Mouse (Mus musculus): ENCODE data around the gene Tnpo2.
"Not testable (repeated sequence)": the region's sequence is repeated elsewhere in the genome, so short reads cannot be mapped to it uniquely, and the experiment has no call there.

The Tnpo2 gene

GRCm38 (mm10) chr8:85073041-85073612, 36.4 kb downstream of the Tnpo2 start:
- DNase-seq (ENCODE audit: low spot score) = no peak

GRCm38 (mm10) chr8:85074167-85074566, 37.5 kb downstream of the Tnpo2 start:
- DNase-seq (ENCODE audit: low spot score) = no peak

GRCm38 (mm10) chr8:85074617-85075016, 37.9 kb downstream of the Tnpo2 start:
- no peak for DNase-seq (ENCODE audit: low spot score)

GRCm38 (mm10) chr8:85076001-85076400, 39.3 kb downstream of the Tnpo2 start:
- no peak for DNase-seq (ENCODE audit: low spot score)

- DNase-seq (ENCODE audit: low spot score) = peak; percentile 58
Measured at GRCm38 (mm10) chr8:85076993-85077392, 40.3 kb downstream of the Tnpo2 start.

- DNase-seq (ENCODE audit: low spot score) = no peak
Measured at GRCm38 (mm10) chr8:85080214-85080531, 43.5 kb downstream of the Tnpo2 start.

GRCm38 (mm10) chr8:85080532-85081215, 44.0 kb downstream of the Tnpo2 start, which contains the start of gene Wdr83os:
Gene Wdr83os, plus strand, starts transcription at chr8:85080740.
- peak; percentile 43 for DNase-seq (ENCODE audit: low spot score)

GRCm38 (mm10) chr8:85081216-85081555, 44.5 kb downstream of the Tnpo2 start, which contains the start of gene Wdr83:
Gene Wdr83, minus strand, starts transcription at chr8:85081306.
- no peak for DNase-seq (ENCODE audit: low spot score)

- not testable (repeated sequence) for DNase-seq (ENCODE audit: low spot score)
Measured at GRCm38 (mm10) chr8:85082169-85082568, 45.5 kb downstream of the Tnpo2 start.

- peak; percentile 78 for DNase-seq (ENCODE audit: low spot score)
Measured at GRCm38 (mm10) chr8:85083108-85083813, 46.5 kb downstream of the Tnpo2 start, which contains the start of gene Man2b1. Gene Man2b1, plus strand, starts transcription at chr8:85083270.

- no peak for DNase-seq (ENCODE audit: low spot score)
Measured at GRCm38 (mm10) chr8:85084633-85085032, 47.9 kb downstream of the Tnpo2 start.

GRCm38 (mm10) chr8:85086238-85086637, 49.5 kb downstream of the Tnpo2 start:
- DNase-seq (ENCODE audit: low spot score) = no peak

GRCm38 (mm10) chr8:85088771-85089170, 52.1 kb downstream of the Tnpo2 start:
- no peak for DNase-seq (ENCODE audit: low spot score)

- no peak for DNase-seq (ENCODE audit: low spot score)
Measured at GRCm38 (mm10) chr8:85090856-85091255, 54.1 kb downstream of the Tnpo2 start.

GRCm38 (mm10) chr8:85091526-85092090, 54.9 kb downstream of the Tnpo2 start:
- DNase-seq (ENCODE audit: low spot score) = no peak

GRCm38 (mm10) chr8:85095051-85095450, 58.3 kb downstream of the Tnpo2 start:
- DNase-seq (ENCODE audit: low spot score) = no peak

GRCm38 (mm10) chr8:85095566-85095965, 58.9 kb downstream of the Tnpo2 start:
- DNase-seq (ENCODE audit: low spot score) = no peak

GRCm38 (mm10) chr8:85096196-85096595, 59.5 kb downstream of the Tnpo2 start:
- no peak for DNase-seq (ENCODE audit: low spot score)

GRCm38 (mm10) chr8:85096850-85097249, 60.1 kb downstream of the Tnpo2 start:
- DNase-seq (ENCODE audit: low spot score) = no peak

- no peak for DNase-seq (ENCODE audit: low spot score)
Measured at GRCm38 (mm10) chr8:85100076-85100665, 63.5 kb downstream of the Tnpo2 start.

Data from ovary, postnatal 14 days (tissue).